Mouse (Mus musculus): ENCODE data around the gene Thoc6. TPM values are rescaled to one million over a fixed set of nuclear protein-coding genes. Genes with fewer than 3 reads are reported as not detected.

Thoc6 gene
- 10 to 100 TPM; 18.6 to 37.6 TPM for polyA plus RNA-seq (2017; shearing (Covaris generic))

DNA sequence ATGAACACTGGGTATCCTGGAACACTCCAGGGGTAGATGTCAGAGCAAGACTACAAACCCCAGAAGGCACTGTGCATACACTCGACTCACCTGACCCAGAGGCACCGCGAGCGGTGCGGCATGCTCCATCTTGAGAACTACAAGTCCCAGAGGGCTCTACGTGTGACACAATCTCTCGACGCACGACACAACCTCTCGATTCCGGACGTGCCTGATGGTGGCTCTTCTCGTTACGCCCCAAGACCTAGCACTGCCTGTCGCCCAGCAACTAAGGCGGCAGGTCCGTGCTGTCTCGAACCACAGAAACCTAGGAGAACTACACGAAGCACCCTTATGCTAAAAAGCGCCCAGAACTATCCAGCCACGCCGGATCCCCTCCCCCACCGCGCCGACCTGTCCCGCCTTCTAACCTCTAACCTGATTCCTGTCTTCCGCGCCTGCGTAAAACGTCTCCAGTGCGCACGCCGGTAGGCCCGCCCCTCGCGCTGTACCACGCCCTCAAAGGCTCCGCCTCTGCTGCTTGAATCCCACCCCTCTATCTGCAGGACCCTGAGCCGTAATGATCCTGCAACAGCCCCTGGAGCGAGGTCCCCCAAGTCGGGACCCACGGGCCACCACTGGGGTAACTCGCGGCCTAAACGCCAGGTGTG lies at the start of gene Thoc6, which contains the start of gene Hcfc1r1:
TSS of gene Thoc6 (minus strand) at position 459 of the 650 bp plus-strand sequence.
TSS of gene Hcfc1r1 (plus strand) at position 173 of the 650 bp plus-strand sequence.

DNA sequence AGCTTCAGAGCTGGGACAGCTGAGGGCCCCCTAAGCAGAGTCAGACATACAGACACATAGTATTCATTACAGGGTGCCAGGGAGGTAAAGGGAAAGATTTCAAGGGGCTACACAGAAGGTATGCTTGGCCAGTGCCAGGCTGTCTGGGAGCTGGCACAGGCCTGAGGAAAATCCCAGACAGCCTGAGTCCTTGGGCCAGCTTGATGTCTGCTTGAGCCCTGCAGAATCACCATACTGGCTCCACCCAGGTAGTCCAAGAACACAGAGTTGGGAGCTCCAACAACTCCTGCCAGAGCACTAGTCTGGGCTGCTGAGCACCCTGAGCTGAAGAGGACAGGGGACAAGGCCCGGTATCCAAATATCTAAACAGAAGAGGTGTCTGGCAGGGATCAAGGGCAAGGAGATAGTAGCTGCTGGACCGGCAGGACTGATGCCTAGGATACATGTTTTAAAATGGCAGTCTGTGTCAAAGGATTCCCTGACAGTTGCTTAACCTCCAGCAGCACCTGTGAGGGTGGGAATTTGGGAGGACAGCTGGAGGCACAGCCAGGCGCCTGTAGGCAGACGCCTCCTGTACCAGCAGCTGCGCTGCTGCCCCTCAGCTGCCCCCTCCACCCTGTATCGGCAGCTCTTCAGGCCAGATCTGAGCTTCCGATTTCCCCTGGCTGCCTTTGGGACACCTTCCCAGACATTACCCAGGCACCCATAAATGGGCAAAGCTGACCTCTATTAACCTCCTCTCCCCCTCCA lies 48.9 kb upstream of the Thoc6 start, which contains the start of gene 1520401A03Rik:
TSS of gene 1520401A03Rik (minus strand) at position 408 of the 750 bp plus-strand sequence.

GRCm38 (mm10) chr17:23683856-23684672 lies 10.4 kb upstream of the Thoc6 start, which contains the start of gene Cldn9:
Gene Cldn9, minus strand, starts transcription at chr17:23684026.

GRCm38 (mm10) chr17:23679127-23679835 lies 5.6 kb upstream of the Thoc6 start, which contains the start of gene Cldn6:
Gene Cldn6, plus strand, starts transcription at chr17:23679249.

DNA sequence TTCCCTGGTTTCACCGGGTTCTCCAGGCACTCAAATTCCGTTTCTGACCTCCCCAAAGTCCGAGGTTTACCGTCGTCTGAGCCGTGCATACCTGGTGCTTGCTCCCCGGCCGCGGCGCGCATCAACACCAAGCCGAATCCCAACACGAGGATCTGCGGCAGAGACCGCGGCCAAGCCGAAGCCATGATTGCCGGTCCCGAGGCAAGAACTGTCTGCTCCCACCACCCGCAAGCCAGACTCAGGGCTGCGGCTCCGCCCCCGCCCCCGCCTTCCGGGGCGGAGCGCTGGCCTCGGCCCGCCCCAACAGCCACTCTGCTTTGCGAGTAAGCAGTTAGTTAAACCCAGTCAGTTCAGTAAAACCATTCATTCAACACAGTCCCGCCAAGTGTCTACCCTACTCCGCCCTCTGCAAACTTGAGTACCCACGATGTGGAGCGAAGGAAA lies 3.6 kb upstream of the Thoc6 start, which contains the start of gene Tnfrsf12a:
TSS of gene Tnfrsf12a (minus strand) at position 233 of the 444 bp plus-strand sequence.

GRCm38 (mm10) chr17:23660117-23660875 lies 13.4 kb downstream of the Thoc6 start, which contains the start of gene Bicdl2:
Gene Bicdl2, plus strand, starts transcription at chr17:23660506.

GRCm38 (mm10) chr17:23644613-23645495 lies 28.8 kb downstream of the Thoc6 start, which contains the start of gene Mmp25:
Gene Mmp25, minus strand, starts transcription at chr17:23645277.

Other genes starting within 250 kb of the Thoc6 start
- not detected for gene Vmn2r117, start 194.2 kb downstream of the Thoc6 start, polyA plus RNA-seq (2017; shearing (Covaris generic))
- 10 to 100 TPM; 17.0 to 21.4 TPM for gene Zfp213, start 109.6 kb downstream of the Thoc6 start, polyA plus RNA-seq (2017; shearing (Covaris generic))
- under 1 TPM; 0.31 to 0.48 TPM for gene Zfp13, start 74.4 kb downstream of the Thoc6 start, polyA plus RNA-seq (2017; shearing (Covaris generic))
- gene Zscan10, start 73.0 kb downstream of the Thoc6 start, polyA plus RNA-seq (2017; shearing (Covaris generic)), result 1 to 10 TPM; 1.2 to 2.2 TPM
- gene Mmp25, start 28.6 kb downstream of the Thoc6 start, polyA plus RNA-seq (2017; shearing (Covaris generic)), result 1 to 10 TPM; 1.1 to 1.9 TPM
- 1 to 10 TPM in 1 of 2 experiments, under 1 TPM in 1; 0.75 to 1.2 TPM for gene Bicdl2, start 13.4 kb downstream of the Thoc6 start, polyA plus RNA-seq (2017; shearing (Covaris generic))
- gene Hcfc1r1, start 286 bp downstream of the Thoc6 start, polyA plus RNA-seq (2017; shearing (Covaris generic)), result 10 to 100 TPM; 52.2 to 57.4 TPM
- 10 to 100 TPM in 1 of 2 experiments, 1 to 10 TPM in 1; 7.3 to 15.8 TPM for gene Tnfrsf12a, start 3.6 kb upstream of the Thoc6 start, polyA plus RNA-seq (2017; shearing (Covaris generic))
- under 1 TPM in 1 of 2 experiments, not detected in 1; 0.39 TPM for gene Cldn6, start 5.4 kb upstream of the Thoc6 start, polyA plus RNA-seq (2017; shearing (Covaris generic))
- under 1 TPM in 1 of 2 experiments, not detected in 1; 0.71 TPM for gene Cldn9, start 10.1 kb upstream of the Thoc6 start, polyA plus RNA-seq (2017; shearing (Covaris generic))
- 1 to 10 TPM in 1 of 2 experiments, under 1 TPM in 1; 0.49 to 1.3 TPM for gene 1520401A03Rik, start 48.9 kb upstream of the Thoc6 start, polyA plus RNA-seq (2017; shearing (Covaris generic))
- gene Pkmyt1, start 52.5 kb upstream of the Thoc6 start, polyA plus RNA-seq (2017; shearing (Covaris generic)), result 10 to 100 TPM; 45.8 to 70.2 TPM
- 1 to 10 TPM; 6.7 to 8.1 TPM for gene Paqr4, start 67.0 kb upstream of the Thoc6 start, polyA plus RNA-seq (2017; shearing (Covaris generic))
- gene Kremen2, start 72.0 kb upstream of the Thoc6 start, polyA plus RNA-seq (2017; shearing (Covaris generic)), result 1 to 10 TPM; 4.9 to 7.1 TPM
- 10 to 100 TPM; 38.5 to 40.7 TPM for gene Flywch1, start 97.7 kb upstream of the Thoc6 start, polyA plus RNA-seq (2017; shearing (Covaris generic))
- gene Flywch2, start 112.2 kb upstream of the Thoc6 start, polyA plus RNA-seq (2017; shearing (Covaris generic)), result 1 to 10 TPM; 6.7 to 8.0 TPM
- 100 to 1,000 TPM; 854 to 986 TPM for gene Srrm2, start 116.7 kb upstream of the Thoc6 start, polyA plus RNA-seq (2017; shearing (Covaris generic))
- gene Elob, start 155.3 kb upstream of the Thoc6 start, polyA plus RNA-seq (2017; shearing (Covaris generic)), result 100 to 1,000 TPM; 516 to 639 TPM
- 1 to 10 TPM in 1 of 2 experiments, not detected in 1; 3.1 TPM for gene Prss33, start 162.2 kb upstream of the Thoc6 start, polyA plus RNA-seq (2017; shearing (Covaris generic))
- gene Prss32, start 170.0 kb upstream of the Thoc6 start, polyA plus RNA-seq (2017; shearing (Covaris generic)), result under 1 TPM in 1 of 2 experiments, not detected in 1; 0.73 TPM
- gene Prss41, start 170.3 kb upstream of the Thoc6 start, polyA plus RNA-seq (2017; shearing (Covaris generic)), result 1 to 10 TPM; 2.5 to 7.6 TPM
- not detected for gene Prss21, start 194.2 kb upstream of the Thoc6 start, polyA plus RNA-seq (2017; shearing (Covaris generic))
- 10 to 100 TPM in 1 of 2 experiments, not detected in 1; 22.4 TPM for gene Dcpp1, start 207.0 kb upstream of the Thoc6 start, polyA plus RNA-seq (2017; shearing (Covaris generic))
- under 1 TPM in 1 of 2 experiments, not detected in 1; 0.84 TPM for gene Dcpp2, start 207.0 kb upstream of the Thoc6 start, polyA plus RNA-seq (2017; shearing (Covaris generic))
- gene Dcpp3, start 243.6 kb upstream of the Thoc6 start, polyA plus RNA-seq (2017; shearing (Covaris generic)), result 1 to 10 TPM in 1 of 2 experiments, under 1 TPM in 1; 0.43 to 5.0 TPM

Measured in inflammation-experienced regulatory T-cells (primary cell).